Mouse (Mus musculus): ENCODE results near the gene Nrg4.
"Not testable (repeated sequence)": the region's sequence is repeated elsewhere in the genome, so short reads cannot be mapped to it uniquely, and the experiment has no call there.

The Nrg4 gene

DNA sequence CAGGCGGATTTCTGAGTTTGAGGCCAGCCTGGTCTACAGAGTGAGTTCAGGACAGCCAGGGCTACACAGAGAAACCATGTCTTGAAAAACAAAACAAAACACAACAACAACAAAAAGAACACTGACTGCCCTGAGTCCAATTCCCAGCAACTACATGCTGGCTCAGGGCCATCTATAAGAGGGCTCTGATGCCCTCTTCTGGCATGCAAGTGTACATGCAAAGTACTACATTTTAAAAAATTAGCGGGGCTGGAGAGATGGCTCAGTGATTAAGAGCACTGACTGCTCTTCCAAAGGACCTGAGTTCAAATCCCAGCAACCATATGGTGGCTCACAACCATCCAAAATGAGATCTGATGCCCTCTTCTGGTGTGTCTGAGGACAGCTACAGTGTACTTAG lies 74.5 kb downstream of the Nrg4 start:
- DNase-seq (ENCODE audit: low spot score): not testable (repeated sequence)

DNA sequence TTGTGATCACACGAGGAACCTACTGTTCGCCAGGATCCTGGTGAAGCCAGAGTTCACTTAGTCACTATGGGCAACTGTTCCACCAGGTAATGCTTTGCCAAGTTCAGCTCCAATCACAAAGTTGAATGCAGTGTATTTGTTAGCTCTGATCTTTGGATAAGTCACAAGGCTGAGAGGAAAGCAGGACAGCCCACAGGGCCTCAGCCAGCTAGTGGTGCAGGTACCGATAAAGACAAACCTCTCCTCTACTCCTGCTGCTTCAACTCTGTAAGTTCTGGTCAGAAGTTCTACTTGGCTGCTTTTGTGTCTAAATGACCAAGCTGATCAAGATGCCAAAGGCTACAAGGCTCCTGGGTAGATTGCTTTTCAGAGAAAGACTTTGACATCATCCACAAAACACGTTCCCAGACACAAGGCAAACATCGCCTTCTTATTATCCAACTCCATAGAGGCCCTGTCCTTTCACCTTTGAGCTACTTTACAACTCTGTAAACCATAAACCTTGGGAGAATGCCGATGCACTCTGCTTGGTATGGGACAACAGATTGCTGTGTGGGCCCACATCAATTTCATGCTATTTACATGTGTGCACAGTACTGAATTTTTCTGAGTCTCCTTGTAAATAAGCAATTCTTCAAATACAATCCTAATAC lies 75.9 kb downstream of the Nrg4 start:
- DNase-seq (ENCODE audit: low spot score): no peak

DNA sequence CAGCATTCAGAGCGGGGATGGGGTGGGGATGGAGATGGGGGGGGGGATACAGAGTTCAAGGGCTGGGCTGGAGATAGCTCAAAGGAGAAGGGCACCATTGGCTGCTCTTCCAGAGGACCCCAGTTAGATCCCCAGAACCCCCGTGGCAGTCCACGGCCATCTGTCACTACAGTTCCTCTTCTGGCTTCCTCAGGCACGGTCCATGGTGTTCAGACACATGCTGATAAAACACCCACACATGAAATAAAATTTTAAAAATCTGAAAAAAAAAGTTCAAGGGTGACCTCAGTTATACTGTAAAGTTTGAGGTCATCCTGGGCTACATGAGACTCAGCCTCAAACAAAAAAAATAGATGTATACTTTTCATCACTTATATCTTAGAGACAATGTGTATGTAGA lies 78.2 kb downstream of the Nrg4 start:
- no peak for DNase-seq (ENCODE audit: low spot score)

DNA sequence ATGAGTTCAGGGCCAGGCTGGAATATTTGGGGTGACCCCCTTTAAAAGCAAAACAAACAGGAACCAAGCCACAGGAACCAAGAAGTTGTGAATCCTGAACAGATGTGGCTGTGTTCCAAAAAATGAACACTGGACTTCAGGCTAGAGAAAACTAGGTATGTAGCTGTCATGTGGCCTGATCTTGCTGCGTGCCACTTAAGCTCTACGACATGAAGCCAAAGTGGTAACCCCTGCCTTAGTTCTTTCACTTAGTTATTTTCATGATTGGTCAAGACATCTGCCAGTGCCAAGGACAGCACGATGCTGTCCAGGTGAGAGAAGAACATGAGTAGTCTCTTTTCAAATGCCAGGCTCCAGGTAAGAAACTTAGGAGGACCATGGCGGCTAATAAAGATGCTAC lies 79.7 kb downstream of the Nrg4 start:
- DNase-seq (ENCODE audit: low spot score): no peak

DNA sequence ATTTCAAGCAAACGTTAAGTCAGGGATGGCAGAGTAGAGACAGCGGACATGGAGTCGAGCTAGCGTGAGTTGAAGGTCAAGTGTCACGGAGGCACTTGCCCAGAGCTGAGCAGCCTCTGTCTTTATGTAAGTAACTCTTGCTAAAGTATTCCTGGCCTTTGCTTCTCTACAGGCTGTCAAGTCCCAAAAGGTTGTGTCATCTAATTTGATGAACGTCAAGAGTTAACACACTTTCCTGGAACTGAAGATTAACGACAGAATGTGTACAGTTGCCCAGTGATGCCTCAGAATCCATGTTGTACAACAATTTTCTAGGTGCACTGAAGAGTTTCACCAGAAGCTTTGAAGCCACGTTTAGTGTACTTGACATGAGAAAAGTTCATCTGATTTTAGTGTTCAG lies 80.2 kb downstream of the Nrg4 start:
- no peak for DNase-seq (ENCODE audit: low spot score)

DNA sequence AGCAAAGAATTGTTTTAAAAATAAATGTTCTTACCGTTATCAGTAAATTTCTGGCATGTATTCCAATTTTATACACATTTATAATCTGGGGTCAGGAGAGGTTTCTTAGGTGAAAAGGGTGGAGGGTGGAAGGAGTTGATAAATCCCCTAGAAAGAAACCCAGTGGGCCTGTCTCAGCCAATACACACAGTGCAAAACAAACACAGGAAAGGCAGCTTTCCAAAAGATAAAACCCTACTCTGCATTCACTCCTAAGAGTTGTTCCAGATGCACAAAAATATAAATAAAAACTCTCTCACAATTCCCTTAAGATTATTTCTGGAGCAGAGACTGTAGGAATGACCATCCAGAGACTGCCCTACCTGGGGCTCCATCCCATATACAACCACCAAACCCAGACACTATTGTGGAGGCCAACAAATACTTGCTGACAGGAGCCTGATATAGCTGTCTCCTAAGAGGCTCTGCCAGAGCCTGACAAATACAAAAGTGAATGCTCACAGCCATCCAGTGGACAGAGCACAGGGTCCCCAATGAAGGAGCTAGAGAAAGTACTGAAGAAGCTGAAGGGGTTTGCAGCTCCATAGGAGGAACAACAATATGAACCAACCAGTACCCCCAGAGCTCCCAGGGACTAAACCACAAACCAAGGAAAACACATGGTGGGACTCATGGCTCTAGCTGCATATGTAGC lies 81.4 kb downstream of the Nrg4 start:
- DNase-seq (ENCODE audit: low spot score): not testable (repeated sequence)

DNA sequence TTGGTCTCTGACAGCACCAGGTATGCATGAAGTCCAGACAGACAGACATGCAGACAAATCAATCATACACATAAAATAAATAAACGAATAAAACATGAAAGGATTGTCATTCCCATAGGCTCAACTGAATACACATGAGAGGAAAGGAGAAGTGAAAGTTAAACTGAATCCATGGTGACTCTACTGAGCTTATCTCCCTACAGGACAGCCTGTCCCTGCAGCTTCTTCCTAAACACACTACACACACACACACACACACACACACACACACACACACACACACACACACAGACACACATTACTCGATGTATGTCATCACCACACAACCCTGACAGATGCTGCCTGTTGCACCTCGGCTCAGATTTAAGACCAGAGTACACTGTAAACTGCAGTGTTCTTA lies 82.6 kb downstream of the Nrg4 start:
- no peak for DNase-seq (ENCODE audit: low spot score)

DNA sequence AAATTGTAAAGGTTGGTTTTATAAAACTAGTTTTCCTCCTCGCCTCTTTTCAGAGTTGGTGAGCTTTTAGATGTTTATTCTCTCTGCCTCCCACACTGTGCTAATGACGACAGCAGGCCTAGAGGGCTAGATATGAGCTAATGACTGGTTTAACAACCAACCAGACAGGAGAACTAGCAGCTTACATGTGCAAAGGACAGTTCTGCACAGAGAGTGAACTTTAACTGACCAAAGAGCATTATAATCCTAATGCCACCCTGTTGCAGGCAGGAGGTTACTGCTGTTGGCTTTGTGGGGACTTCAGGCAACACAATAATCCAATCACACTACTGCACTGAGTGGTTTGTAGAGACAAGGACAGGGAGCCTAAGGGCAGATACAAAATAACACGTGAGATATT lies 83.4 kb downstream of the Nrg4 start:
- DNase-seq (ENCODE audit: low spot score): no peak

DNA sequence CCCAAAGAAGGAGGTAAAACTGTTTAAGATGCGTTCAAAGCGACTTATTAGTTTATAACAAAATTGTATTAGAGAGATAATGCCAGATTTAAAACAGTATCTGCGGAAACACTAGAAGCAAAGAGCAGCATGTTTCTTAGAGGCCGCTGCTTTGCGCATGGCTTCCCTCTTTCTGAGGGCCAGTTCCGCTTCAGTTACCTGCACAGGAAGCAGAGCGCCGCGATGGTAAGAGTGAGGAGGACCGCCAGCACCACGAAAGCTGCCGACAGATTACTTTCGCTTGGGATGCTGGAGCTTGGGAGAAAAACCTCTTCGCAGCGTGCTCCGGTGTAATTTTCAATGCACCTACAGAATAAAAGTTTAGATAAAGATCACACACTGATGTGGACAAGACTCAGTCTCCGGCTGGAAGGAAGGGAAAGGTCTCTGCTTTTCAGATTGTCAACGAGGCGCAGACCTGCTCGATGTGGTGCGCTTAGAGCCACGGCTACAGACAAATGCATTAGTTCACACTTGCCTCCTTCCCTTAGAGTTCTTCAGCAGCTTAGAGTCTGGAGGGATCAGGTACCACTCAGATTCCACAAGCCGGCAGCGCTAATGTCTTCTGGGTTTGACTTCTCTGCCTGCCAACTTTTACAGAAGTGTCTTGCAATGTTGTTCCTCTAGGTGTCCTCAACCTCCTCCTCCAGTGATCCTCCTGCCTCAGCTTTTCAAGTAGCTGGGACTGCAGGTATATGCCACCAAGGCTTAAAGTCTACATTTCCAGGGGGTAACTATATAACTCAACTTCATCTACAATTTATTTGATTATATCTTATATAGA lies 84.6 kb downstream of the Nrg4 start:
- no peak for DNase-seq (ENCODE audit: low spot score)

DNA sequence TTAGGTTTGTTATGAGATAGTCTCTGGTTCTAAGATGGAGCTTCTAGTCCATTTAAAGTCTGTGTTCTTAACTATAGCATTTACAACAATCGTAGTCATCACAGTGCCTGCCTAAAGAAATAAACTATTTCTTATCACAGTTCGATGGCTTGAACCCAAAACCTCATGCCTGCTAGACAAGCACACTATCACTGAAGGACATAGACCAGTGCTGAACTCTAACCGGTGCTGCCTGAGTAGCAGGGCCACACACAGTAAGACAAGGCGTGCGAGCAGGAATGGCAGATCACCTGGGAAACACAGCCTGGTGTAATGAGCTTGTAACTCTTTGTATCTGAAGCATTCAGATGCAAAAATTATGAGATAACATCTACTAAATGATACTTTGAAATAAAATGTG lies 85.8 kb downstream of the Nrg4 start:
- no peak for DNase-seq (ENCODE audit: low spot score)

DNA sequence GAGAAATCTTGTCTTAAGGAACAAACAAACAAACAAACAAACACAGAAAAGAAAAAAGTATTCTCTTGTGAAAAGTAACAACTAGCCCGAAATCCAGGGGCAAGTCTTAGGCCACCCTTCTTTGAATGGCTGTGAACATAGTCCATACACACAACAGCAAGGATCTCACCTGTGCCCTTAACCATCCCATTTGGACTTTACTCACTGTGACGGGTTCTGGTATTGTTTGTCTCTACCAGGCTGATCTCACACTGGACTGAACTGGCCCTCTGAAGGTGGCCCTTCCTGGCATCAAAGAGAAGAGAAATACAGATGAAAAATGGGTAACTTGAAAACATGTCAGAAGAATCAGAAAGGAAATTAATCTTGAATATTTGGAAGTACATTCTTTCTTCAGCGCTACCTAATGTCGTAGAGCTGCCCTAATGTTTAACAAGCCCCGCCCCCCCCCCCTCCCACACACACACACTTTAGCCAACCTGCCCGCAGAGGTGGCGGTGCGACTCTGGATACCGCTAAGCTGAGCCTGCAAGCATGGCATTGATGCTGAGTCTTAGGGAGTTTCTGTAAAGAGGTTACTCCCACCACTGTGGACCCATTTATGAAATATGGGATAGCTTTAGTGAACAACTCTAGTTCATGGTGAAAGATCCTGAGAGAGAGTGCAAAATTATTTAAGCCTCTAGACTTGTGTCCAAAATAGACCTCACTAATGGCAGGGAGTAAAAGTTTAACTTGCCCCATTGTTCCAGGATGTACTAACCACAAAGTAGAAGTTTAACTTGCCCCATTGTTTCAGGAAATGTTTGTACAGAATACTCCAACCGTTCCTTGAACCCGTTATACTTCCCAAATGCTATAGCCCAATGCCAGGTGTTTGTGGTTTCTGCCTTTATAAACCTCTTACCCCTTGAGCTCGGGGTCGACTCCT lies 90.1 kb downstream of the Nrg4 start:
- no peak for DNase-seq (ENCODE audit: low spot score)

DNA sequence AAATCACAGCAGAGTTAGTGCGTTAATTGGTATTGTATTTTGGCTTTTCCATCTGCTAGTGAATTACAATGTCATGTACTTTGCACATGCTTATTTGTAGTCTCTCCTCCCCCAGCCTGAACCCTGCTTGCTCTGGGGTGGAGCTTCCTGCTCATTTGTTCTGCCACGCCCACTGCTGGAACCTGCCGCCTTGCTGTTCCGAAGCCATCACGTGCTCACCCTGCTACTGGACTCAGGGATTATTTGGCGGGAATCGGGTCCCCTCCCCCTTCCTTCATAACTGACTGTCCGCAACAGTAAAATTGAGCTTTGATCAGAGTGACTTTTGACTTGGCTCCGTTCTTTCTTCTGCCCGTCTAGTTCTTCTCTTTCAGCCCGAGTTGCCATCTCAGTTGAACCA lies 93.6 kb downstream of the Nrg4 start:
- not testable (repeated sequence) for DNase-seq (ENCODE audit: low spot score)

DNA sequence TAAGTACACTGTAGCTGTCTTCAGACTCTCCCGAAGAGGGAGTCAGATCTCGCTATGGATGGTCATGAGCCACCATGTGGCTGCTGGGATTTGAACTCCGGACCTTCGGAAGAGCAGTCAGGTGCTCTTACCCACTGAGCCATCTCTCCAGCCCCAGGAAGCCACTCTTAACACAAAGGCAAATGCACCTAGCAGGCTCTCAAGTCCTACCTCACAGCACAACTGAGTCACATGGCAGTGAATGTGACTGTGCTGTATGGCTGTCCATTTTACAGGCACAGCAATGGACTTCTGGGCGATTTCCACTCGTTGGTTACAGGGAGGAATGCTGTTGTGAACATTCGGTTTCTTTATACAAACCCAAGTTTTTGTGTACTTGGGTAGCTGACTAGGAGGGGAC lies 94.1 kb downstream of the Nrg4 start:
- DNase-seq (ENCODE audit: low spot score): no peak

DNA sequence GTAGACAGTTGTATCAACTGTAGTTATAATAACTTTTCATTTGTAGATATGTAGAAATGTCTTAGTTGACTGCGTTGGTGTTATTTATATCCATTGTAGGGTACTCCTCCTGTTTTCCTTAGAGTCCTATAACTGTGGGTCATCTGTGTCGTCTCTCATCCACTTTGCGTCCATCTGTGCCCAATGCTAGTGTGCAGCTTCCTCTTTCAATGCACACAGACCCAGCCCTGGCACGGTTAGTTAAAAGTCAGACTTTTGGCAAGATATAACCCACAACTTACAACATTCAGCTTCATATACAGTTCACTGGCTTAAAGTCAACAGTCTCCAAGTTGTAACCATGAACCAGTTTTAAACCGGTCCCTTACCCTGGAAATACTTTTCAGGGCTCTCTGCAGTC lies 94.5 kb downstream of the Nrg4 start:
- no peak for DNase-seq (ENCODE audit: low spot score)

DNA sequence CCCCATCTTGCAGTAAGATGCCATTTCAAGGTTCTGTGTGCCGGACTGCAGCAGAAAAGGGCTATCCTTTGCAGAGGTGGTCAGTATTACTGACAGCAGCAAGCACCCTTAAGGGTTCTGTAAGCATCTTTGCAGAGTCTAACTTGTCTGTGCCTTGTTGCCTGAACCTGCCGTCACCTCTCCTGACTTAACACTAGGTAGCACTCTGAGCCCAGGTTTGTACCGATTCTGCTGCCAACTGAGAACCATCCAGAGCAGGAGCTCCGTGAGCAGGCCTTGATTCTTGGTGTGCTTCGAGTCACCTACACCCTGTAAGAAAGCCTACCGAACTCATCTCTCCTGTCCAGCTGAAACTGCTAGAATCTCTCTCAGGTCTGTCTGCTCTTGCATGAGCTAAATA lies 95.1 kb downstream of the Nrg4 start:
- no peak for DNase-seq (ENCODE audit: low spot score)

DNA sequence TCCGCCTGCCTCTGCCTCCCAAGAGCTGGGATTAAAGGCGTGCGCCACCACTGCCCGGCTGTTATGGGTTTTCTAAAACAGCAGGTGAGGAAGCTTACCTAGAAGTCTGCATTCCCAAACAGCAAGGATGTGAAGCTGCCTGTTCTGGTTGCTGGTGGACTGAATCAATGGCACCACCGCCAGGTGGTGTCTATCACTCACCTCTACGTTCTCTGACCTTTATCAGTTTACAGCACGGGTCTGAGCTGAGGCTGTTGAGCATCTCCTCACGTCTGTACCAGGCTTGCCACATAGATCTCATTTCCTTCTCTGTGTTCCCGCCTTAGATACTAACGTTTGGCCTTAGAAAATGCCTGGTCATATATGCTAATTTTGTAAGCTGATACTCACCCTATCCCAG lies 97.6 kb downstream of the Nrg4 start:
- DNase-seq (ENCODE audit: low spot score): no peak

DNA sequence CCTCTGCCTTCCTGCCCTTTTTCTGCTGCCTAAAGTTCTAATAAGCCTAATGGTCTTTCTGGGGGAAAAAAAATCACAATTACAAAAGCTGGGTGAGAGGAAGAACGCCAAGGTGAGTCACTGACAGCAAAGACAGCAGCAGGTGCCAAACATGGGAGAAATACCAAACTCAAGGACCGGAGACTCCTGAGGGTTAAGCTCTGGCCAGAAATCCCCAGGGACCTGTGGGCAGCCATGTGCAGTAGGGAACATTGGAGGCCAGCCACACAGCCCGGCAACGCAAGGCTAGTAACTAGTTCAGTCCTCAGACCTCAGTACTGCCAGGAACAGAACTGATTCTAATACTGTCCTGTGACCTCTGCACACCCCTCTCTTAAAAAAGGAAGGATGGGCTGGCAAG lies 98.5 kb downstream of the Nrg4 start:
- no peak for DNase-seq (ENCODE audit: low spot score)

DNA sequence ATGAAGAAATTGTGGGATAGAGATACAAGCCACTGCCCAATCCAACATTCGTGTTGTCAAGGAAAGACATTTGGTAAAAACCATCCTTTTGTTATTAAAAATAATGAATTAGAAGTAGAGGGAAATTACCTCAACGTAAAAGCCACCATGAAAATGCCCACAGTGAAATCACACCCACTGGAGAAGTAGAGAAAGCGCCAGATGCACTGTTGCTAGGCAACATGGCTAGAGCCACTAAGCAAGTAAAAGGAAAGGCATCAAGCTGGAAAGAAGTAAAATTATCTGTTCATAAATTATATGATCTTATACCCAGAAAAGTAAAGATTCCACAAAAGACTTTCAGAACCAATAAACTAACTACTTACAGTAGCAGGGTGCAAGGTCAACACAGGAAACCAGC lies 100.4 kb downstream of the Nrg4 start:
- no peak for DNase-seq (ENCODE audit: low spot score)

DNA sequence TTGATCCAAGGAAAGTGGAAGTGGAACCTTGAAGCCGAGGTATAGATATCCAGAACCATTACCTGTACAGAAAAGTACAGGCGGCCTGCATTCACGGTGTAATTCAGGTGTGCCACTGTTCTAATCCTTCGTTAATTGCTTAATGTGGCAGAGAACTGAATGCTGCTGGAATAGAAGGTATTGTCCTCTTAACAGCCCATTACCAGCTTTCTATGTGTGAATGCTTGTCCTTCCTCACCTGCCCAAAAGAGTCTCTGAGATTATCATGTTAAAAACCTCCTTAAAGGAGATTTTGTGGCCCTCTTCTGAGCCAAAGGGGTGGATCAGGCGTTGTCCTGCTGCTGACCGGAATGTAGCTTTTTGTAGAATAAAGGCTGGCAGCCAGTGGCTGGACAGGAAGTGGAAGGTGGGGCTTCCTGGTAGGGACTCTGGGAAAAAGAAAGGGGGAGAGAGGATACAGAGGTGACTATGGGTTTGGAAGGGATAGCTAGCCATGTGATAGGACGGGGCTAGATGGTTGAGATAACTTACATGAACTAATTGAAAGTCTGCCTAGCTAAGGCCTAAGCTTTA lies 101.4 kb downstream of the Nrg4 start:
- DNase-seq (ENCODE audit: low spot score): no peak

DNA sequence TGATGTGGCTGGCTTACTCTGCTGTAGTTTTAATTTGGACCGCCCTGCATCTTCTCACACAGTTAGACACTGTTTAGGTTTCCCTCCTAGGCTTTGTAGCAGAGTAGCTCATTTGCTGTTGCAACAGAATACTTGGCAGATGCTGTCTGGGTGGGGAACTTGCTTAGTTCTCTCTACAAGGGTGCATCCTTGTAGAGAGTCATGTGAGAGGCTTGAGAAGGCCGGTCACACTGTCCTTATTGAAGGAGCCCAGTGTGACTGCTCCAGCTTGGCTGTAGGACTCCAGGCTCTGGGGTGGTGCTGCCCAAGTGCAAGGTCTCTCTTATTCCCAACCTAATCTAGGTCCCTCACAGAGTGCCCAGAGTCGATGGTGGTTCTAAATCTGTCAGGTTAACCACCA lies 109.3 kb downstream of the Nrg4 start:
- DNase-seq (ENCODE audit: low spot score): no peak

DNA sequence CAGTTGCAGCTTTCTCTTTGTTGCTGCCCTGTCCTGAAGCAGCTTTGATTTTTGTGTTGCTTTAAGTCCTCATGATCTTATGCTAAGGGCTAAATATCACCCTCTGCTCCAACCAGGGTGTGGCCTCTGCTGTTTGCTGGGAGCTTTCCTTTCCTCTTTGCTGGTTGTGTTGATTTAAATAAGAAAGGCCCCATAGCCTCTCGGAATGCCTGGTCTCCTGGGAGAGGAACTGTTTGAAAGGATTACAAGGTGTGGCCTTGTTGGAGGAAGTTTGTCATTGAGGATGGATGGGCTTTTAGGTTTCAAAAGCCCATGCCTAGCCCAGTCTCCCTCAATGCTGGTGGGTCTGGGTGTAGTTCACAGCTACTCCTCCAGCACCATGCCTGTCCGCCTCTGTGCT lies 110.6 kb downstream of the Nrg4 start:
- no peak for DNase-seq (ENCODE audit: low spot score)

DNA sequence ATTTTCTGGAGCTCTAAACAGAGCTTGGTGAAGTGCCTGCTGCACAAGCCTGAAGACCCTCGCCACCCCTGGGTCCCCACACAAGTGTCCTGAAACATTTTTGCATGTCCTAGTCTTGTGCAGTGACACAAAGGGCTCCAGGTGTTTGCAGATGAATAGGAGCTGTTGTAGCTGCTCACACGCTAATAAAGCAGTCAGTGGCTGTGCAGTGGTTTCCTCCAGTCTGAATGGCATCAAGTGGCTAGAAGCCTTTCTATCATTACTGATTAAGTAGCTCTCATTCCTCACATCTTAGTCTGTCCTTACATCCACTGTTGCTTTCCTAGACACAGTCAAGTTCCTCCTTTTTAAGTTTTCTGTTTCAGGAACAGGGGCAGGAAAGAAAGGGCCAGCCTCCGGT lies 111.0 kb downstream of the Nrg4 start:
- no peak for DNase-seq (ENCODE audit: low spot score)
